Mouse (Mus musculus): ENCODE results near the gene Slc18a2. TPM values are rescaled to one million over a fixed set of nuclear protein-coding genes. Genes with fewer than 3 reads are reported as not detected.

Slc18a2 gene
- polyA plus RNA-seq (2015; fragmentation: Nextera tagmentation; extraction: Ambion mirVana): 17.4 and 18.5 TPM in 2 replicates

DNA sequence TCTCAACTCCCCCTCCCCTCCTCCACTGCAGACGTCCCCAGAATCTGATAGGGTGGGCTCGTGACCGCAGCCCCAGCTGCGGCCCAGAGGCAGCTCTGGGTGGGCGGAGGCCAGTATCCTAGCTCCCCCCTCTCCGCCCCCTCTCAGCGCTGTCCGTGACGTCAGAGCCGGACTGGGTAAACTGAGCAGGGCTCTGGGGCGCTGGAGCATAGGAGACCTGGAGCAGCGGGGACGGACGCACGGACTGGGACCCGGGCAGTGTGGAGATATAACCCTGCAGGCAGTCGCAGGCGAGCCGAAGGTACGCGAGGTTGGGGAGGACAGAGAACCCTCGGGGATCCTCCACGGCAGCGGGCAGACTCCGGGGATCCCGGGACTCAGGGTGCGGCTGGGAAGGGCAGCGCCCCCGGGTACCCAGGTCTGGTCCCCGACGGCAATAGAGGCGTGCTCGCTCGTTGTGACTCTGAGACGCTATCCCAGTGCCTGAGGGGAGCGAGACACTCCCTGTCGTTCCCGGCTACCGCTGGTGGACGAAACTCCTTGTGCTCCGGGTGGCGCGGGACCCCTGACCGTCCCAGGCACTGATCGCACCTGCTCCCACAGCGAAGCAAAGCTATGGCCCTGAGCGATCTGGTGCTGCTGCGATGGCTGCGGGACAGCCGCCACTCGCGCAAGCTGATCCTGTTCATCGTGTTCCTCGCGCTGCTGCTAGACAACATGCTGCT is at the start of gene Slc18a2:
Slc18a2 (plus strand) TSS at position 179 of the 725 bp plus-strand sequence.
- Histone ChIP-seq H3K4me3 (peak within 1 kb of the TSS; percentile 37), H3K4me1 (replicated peaks) (peaks cover 20% of the 10 kb centered on the region), H3K9me3 (no peaks in the 10 kb centered on the region), H3K36me3 (no peaks in the 10 kb centered on the region), H3K27me3 (0 out of 2 replicates have a peak, but pooled peaks cover 6% of the 10 kb centered on the region), H3K4me2 (peak within 1 kb of the TSS; percentile 80), H3K27ac (replicated peaks) (no peak within 1 kb of the TSS), H3K9ac (peak within 1 kb of the TSS; percentile 23)
- WGBS: under 1% methylated on average over 54 of the region's 55 CpGs
- ATAC-seq (ENCODE audit: low FRiP score, low read depth): peak; percentile 68

DNA sequence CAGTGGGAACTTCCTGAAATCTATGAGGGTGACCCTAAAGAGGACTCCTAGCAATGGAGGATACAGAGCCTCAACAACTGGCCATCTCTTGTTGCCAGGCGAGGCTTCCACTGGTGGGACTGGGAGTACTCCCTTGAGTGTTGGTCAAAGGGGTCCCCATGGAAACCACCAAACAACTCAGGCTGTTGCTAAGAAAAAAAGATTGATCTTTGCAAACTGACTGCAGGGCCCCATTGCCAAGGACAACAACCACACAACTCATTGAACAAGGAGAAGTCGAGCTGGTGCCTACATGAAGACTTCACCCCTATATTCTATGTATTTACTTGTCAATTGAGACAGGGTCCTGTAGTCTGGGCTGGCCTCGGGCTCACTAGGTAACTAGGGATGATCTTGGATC is 43.8 kb upstream of the Slc18a2 start:
- no peak for ATAC-seq (ENCODE audit: low FRiP score, low read depth)
- Histone ChIP-seq H3K4me2 (no peak overlapping the region), H3K27me3 (peaks cover 30% of the 10 kb centered on the region; the same call in 1 of the 2 replicates), H3K4me3 (no peak overlapping the region), H3K9me3 (no peaks in the 10 kb centered on the region), H3K36me3 (no peaks in the 10 kb centered on the region), H3K9ac (no peak overlapping the region), H3K4me1 (replicated peaks) (no peaks in the 10 kb centered on the region), H3K27ac (replicated peaks) (no peak overlapping the region)
- WGBS: 62% methylated on average over 3 of the region's 3 CpGs

DNA sequence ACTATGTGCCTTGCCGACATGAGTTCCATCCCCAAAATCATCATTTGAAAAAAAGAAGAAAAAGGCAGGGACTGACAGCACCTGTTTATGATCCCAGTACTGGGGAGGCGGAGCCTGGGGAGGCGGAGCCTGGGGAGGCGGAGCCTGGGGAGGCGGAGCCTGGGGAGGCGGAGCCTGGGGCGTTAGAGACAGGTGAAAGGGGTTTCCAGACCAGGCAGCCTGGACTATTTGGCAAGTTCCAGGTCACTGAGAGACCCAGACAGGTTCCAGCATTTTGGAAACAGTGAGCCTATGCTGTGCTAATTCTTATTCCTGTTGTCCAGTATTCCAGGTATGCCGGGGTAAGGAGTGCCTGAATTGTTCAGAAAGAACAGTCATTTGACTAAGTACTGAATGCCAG is 41.7 kb upstream of the Slc18a2 start, which contains the start of gene Kcnk18:
Kcnk18 (plus strand) TSS at position 224 of the 400 bp plus-strand sequence.
- H3K4me1 ChIP-seq (replicated peaks): no peaks in the 10 kb centered on the region
- no peak within 1 kb of the TSS for H3K9ac ChIP-seq
- H3K4me2 ChIP-seq: no peak within 1 kb of the TSS
- no peaks in the 10 kb centered on the region for H3K36me3 ChIP-seq
- H3K9me3 ChIP-seq: no peaks in the 10 kb centered on the region
- H3K4me3 ChIP-seq: no peak within 1 kb of the TSS
- ATAC-seq (ENCODE audit: low FRiP score, low read depth): no peak
- no peak within 1 kb of the TSS for H3K27ac ChIP-seq (replicated peaks)
- H3K27me3 ChIP-seq: peaks cover 24% of the 10 kb centered on the region; the same call in 1 of the 2 replicates
- 92% methylated on average over 8 of the region's 8 CpGs for WGBS

DNA sequence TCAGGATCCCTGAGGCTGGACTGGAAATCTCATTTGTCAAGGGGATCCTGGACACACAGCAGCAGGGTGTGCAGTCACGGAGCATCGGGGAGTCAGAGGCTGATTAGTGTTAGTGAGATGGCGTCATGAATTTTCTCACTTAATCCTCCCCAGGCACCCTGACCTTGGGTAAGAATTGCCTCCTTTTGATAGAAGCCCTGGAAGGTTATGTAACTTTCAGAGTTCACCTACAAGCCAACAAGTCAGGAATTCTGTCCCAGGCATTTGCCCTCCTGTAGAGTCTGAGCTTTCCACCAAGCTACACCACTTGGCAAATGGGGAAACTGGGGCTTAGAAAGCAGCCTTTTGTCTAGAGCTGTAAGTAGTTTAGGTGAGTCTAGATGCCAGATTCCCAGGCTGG is 39.6 kb upstream of the Slc18a2 start:
- WGBS: 61% methylated on average over 3 of the region's 3 CpGs
- Histone ChIP-seq H3K4me3 (no peak overlapping the region), H3K9ac (no peak overlapping the region), H3K4me2 (no peak overlapping the region), H3K27me3 (peaks cover 19% of the 10 kb centered on the region; the same call in 1 of the 2 replicates), H3K9me3 (no peaks in the 10 kb centered on the region), H3K27ac (replicated peaks) (no peak overlapping the region), H3K4me1 (replicated peaks) (no peaks in the 10 kb centered on the region), H3K36me3 (no peaks in the 10 kb centered on the region)
- ATAC-seq (ENCODE audit: low FRiP score, low read depth): no peak

DNA sequence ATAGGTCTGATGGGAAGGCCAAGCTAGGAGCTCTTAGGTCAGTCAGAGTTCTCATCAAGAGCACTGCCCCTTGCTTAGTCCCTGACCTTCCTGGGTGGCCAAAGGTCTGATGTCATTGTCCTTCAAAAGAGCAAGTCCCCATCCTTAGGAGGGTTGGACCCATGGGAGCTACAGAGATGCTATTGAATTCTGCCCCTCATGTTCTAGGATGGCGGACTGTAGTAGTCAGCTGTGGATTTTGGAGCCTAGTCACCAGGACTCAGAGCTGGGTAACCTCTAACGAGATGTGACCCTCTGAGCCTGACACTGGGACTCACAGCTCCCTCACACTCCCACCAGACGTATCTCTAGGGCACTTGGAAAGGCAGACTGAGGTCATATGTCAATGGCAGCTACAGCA is 32.3 kb upstream of the Slc18a2 start:
- Histone ChIP-seq H3K9me3 (no peaks in the 10 kb centered on the region), H3K4me2 (no peak overlapping the region), H3K27ac (replicated peaks) (no peak overlapping the region), H3K4me1 (replicated peaks) (no peaks in the 10 kb centered on the region), H3K4me3 (no peak overlapping the region), H3K9ac (no peak overlapping the region), H3K27me3 (no peaks in the 10 kb centered on the region), H3K36me3 (no peaks in the 10 kb centered on the region)
- no peak for ATAC-seq (ENCODE audit: low FRiP score, low read depth)
- 79% methylated on average over 3 of the region's 3 CpGs for WGBS

DNA sequence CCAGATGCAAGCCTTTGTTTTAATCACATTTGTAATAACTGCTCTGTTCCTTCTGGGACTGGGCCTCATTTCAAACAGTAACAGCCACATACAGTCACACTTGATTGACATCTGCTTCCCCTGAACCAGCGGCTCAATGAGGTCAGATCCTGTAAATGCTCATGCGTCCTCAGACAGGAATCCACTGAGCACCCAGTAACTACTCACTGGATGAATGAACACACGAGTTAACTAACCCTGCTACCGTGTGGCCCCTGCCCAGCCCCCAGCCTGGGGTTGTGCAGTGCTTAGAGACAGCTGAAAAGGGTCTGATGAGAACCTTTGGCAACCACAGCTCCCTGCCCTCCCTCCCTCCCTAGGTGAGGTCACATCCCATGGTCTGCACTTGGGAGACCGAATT is 27.9 kb upstream of the Slc18a2 start:
- H3K4me1 ChIP-seq (replicated peaks): no peaks in the 10 kb centered on the region
- no peak overlapping the region for H3K9ac ChIP-seq
- no peak overlapping the region for H3K4me2 ChIP-seq
- no peak overlapping the region for H3K27ac ChIP-seq (replicated peaks)
- 65% methylated on average over 5 of the region's 5 CpGs for WGBS
- no peak overlapping the region for H3K4me3 ChIP-seq
- H3K9me3 ChIP-seq: no peaks in the 10 kb centered on the region
- no peak for ATAC-seq (ENCODE audit: low FRiP score, low read depth)
- no peaks in the 10 kb centered on the region for H3K36me3 ChIP-seq
- no peaks in the 10 kb centered on the region for H3K27me3 ChIP-seq

DNA sequence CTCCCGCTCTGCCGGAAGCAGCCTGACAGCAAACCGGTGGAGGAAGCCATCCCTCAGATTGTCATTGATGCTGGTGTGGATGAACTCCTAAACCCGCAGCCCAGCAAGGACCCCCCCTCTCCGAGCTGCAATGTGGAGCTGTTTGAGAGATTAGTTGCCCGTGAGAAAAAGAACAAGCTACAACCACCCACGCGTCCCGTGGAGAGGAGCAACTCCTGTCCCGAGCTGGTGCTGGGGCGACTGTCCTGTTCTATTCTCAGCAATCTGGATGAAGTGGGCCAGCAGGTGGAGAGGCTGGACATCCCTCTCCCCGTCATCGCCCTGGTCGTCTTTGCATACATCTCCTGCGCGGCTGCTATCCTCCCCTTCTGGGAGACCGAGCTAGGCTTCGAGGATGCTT is 25.7 kb upstream of the Slc18a2 start:
- Histone ChIP-seq H3K4me2 (no peak overlapping the region), H3K27ac (replicated peaks) (no peak overlapping the region), H3K4me3 (no peak overlapping the region), H3K4me1 (replicated peaks) (no peaks in the 10 kb centered on the region), H3K9me3 (no peaks in the 10 kb centered on the region), H3K9ac (no peak overlapping the region), H3K36me3 (no peaks in the 10 kb centered on the region), H3K27me3 (no peaks in the 10 kb centered on the region)
- 86% methylated on average over 18 of the region's 18 CpGs for WGBS
- no peak for ATAC-seq (ENCODE audit: low FRiP score, low read depth)

DNA sequence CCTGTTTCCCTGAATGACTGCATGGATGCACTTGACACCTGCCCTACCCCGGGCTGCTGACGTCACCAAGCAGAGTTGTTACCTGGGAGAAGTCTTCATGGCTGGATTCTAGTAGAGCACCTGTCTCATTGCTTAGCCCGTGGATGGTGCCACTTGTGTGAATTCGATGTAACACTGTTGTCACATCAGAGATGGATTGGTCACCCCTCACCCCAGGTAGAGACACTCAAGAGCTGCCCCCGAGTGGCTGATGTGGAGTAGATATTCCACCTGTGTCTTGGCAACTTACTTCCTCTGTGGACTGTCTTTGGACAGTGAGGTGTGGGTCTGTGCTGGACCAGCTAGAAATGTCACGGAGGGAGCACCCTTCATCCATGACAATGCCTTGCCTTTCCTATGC is 24.6 kb upstream of the Slc18a2 start:
- H3K4me2 ChIP-seq: no peak overlapping the region
- H3K27ac ChIP-seq (replicated peaks): no peak overlapping the region
- H3K9ac ChIP-seq: no peak overlapping the region
- H3K4me1 ChIP-seq (replicated peaks): no peaks in the 10 kb centered on the region
- H3K9me3 ChIP-seq: no peaks in the 10 kb centered on the region
- no peak overlapping the region for H3K4me3 ChIP-seq
- H3K27me3 ChIP-seq: no peaks in the 10 kb centered on the region
- WGBS: 88% methylated on average over 6 of the region's 6 CpGs
- no peaks in the 10 kb centered on the region for H3K36me3 ChIP-seq
- no peak for ATAC-seq (ENCODE audit: low FRiP score, low read depth)

DNA sequence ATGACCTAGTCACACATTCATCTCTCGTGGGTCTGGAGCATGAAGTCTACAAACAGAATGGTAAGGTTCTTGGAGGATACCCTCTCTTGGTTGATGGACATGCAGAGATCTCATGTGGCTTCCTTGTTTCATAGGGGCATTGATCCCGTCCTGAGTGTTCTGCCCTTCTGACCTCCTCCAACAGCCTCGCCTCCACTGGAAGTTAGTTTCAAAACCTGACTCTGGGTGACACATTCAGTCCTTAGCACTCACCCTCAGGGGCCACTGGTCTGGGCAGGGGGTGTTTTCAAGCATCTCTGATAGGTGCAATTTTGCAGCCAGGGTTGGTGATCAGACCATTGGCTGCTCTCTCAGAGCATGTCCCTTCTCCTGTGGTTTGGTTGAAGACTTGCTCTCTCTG is 22.1 kb upstream of the Slc18a2 start:
- Histone ChIP-seq H3K27me3 (no peaks in the 10 kb centered on the region), H3K4me3 (no peak overlapping the region), H3K9me3 (no peaks in the 10 kb centered on the region), H3K27ac (replicated peaks) (no peak overlapping the region), H3K4me1 (replicated peaks) (no peaks in the 10 kb centered on the region), H3K9ac (no peak overlapping the region), H3K4me2 (no peak overlapping the region), H3K36me3 (no peaks in the 10 kb centered on the region)
- ATAC-seq (ENCODE audit: low FRiP score, low read depth): no peak
- 84% methylated on average over 3 of the region's 3 CpGs for WGBS

DNA sequence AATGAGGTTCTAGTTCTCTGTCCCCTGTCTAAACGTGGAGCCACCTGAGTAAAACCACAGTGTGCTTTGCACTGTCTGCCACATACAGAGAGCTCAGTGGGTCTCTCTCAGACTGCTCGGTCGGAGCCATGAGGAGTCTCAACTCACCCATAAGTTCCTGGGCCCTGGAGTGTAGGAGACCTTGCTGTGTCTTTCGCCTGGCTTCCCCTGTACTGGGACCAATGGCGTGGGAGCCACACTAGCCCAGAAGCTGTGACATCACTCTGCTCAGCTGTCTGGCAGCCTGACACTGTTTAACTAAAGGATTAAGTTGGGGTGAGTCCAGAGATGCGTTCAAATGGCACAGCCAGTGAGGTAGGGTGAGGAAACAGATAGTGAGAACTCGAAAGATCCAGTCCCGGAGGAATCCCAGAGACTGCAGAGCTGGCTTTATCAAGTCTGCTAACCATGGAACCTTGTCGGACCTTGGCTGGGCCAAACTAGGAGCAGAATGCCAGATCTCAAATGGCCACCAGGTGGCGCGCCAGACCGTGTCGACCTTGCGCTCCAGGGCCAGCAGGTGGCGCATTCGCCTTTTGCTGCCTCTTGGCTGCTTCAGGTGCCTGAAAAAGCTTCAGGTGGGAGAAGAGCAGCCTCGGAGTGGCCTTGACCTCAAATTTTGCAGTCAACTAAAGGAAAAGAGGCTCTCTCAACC is 21.4 kb upstream of the Slc18a2 start:
- H3K9ac ChIP-seq: no peak overlapping the region
- no peak overlapping the region for H3K4me2 ChIP-seq
- 27% methylated on average over 17 of the region's 17 CpGs for WGBS
- no peaks in the 10 kb centered on the region for H3K27me3 ChIP-seq
- no peaks in the 10 kb centered on the region for H3K36me3 ChIP-seq
- peak; percentile 63 for ATAC-seq (ENCODE audit: low FRiP score, low read depth)
- H3K4me1 ChIP-seq (replicated peaks): no peaks in the 10 kb centered on the region
- no peaks in the 10 kb centered on the region for H3K9me3 ChIP-seq
- H3K27ac ChIP-seq (replicated peaks): no peak overlapping the region
- no peak overlapping the region for H3K4me3 ChIP-seq

DNA sequence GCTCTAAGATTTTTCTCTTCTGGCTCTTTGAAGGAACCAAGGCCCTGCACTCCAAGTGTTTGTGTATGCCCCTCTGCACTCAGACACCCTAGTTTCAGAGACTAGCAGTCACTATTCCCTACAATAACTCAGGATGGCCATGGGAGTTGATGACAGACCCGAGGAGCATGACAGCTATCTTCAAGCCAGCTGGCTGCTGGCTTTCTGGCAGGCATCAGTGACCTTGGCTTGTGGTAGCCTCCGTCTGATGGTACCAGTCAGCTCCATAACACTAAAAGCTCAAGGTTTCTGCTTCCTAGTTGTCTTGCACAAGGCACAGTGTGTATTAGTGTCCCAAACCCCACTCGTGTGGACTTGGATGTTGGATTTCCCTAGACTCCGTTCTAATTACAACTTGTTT is 18.7 kb upstream of the Slc18a2 start:
- H3K4me2 ChIP-seq: no peak overlapping the region
- no peaks in the 10 kb centered on the region for H3K4me1 ChIP-seq (replicated peaks)
- no peaks in the 10 kb centered on the region for H3K36me3 ChIP-seq
- no peak for ATAC-seq (ENCODE audit: low FRiP score, low read depth)
- no peaks in the 10 kb centered on the region for H3K27me3 ChIP-seq
- no peak overlapping the region for H3K4me3 ChIP-seq
- H3K9me3 ChIP-seq: no peaks in the 10 kb centered on the region
- no peak overlapping the region for H3K9ac ChIP-seq
- no peak overlapping the region for H3K27ac ChIP-seq (replicated peaks)
- 86% methylated on average over 4 of the region's 4 CpGs for WGBS

DNA sequence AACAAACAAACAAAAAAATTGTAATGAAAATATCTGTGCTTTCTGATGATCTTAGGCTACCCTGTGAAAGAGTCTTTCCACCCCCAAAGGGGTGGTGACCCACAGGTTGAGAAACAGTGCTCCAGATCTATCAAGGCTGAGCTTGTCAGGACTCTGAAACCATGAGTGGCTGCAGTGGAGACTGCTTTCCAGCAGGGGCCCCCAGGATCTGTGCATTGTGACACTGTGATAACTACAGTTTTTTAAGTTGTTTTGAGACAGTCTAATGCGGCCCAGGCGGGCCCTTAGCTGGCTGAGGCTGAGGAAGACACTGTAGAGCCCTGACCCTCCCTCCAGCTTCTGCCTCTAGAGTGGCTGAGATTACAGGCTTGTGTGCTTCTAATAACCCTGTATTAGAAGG is 17.6 kb upstream of the Slc18a2 start:
- ATAC-seq (ENCODE audit: low FRiP score, low read depth): no peak
- no peaks in the 10 kb centered on the region for H3K4me1 ChIP-seq (replicated peaks)
- no peaks in the 10 kb centered on the region for H3K27me3 ChIP-seq
- H3K4me2 ChIP-seq: no peak overlapping the region
- no peak overlapping the region for H3K9ac ChIP-seq
- no peaks in the 10 kb centered on the region for H3K36me3 ChIP-seq
- H3K27ac ChIP-seq (replicated peaks): no peak overlapping the region
- no peaks in the 10 kb centered on the region for H3K9me3 ChIP-seq
- WGBS: 86% methylated on average over 2 of the region's 2 CpGs
- H3K4me3 ChIP-seq: no peak overlapping the region

All from hindbrain, embryonic 15.5 days (tissue).